Mouse (Mus musculus) brain, embryonic 14.5 days (tissue): ENCODE measurements around the gene Rhpn2.

Experiments
- CTCF ChIP-seq: fragments of 200-500 bp; IDR thresholded peaks from 2 replicates; pipeline ENCODE4 v1.5.1; 2012; ENCODE audit warnings: inconsistent platforms, mild to moderate bottlenecking, moderate library complexity, borderline replicate concordance; ENCODE audit not compliant: insufficient read depth, insufficient read length; ENCODE audit errors: extremely low read depth
- POLR2A ChIP-seq: fragments of 200-500 bp; IDR thresholded peaks from 2 replicates; pipeline ENCODE4 v1.6.1; 2012; ENCODE audit warnings: mild to moderate bottlenecking, inconsistent platforms, borderline replicate concordance; ENCODE audit not compliant: poor library complexity, insufficient read depth, insufficient read length, severe bottlenecking; ENCODE audit errors: extremely low read depth

GRCm38 (mm10) chr7:35423071-35423470, 89.1 kb downstream of the Rhpn2 start:
- TF ChIP-seq CTCF, result no peak
- no peak for TF ChIP-seq POLR2A
